Mouse (Mus musculus) frontal cortex, adult 2 months (tissue): ENCODE measurements around the gene Gm20916. TPM values are rescaled to one million over a fixed set of nuclear protein-coding genes. Genes with fewer than 3 reads are reported as not detected.
"Not testable (repeated sequence)": the region's sequence is repeated elsewhere in the genome, so short reads cannot be mapped to it uniquely, and the experiment has no call there.

Experiments
- DNase-seq, 2 experiments: peaks; one replicate each; pipeline ENCODE4 v3.0.0; 2022; ENCODE audit warnings: low spot score in 1 of 2; ENCODE audit errors: extremely low spot score in 1 of 2
- polyA plus RNA-seq: library from polyadenylated mRNA; depleted of rRNA; stranded (reverse); fragments of >200 nt; gene quantifications from 2 replicates; pipeline ENCODE4 v1.2.3, GENCODE M21; 2012; rRNA removed

Gene Gm20916
- polyA plus RNA-seq = not detected in 2 replicates

- not testable (repeated sequence) for DNase-seq
Measured at GRCm38 (mm10) chrY:79319265-79319664, at the start of gene Gm20916. TSS of gene Gm20916 (plus strand) at chrY:79319565.

Other genes starting within 250 kb of the Gm20916 start
- gene Gm20917, start 168.4 kb upstream of the Gm20916 start, polyA plus RNA-seq = not detected in 2 replicates